Comparison of ENCODE assay signal across 25 mouse cellular contexts in genomic region chr5:134686541-134686940, GRCm38 (mm10). TPM values are rescaled to one million over a fixed set of nuclear protein-coding genes. Genes with fewer than 3 reads are reported as not detected.
DNase-seq lines count a peak whose midpoint lies in the region; ATAC-seq lines count a peak whose summit lies in the region.
"Had no signal": no experiment of that assay in that cellular context is flagged by ENCODE, and none has a peak within 500 bp of the region (broad histone marks: within the 10 kb centered on the region; RNA-seq: fewer than 3 reads in every experiment).

No protein-coding gene starts in this region.

- intact Hi-C loops in heart, postnatal 36 days (cut with DNase I): loop anchor here (5.0 kb wide), 1 partner anchor 44 kb away; no protein-coding TSS in a partner anchor

- peak overlapping the region; percentile 94; the same call in 1 of the 2 replicates for H3K9ac ChIP-seq in midbrain, embryonic 12.5 days (replicated peaks)
- H3K9ac ChIP-seq in midbrain, embryonic 11.5 days (ENCODE audit: low read length): no peak overlapping the region
- H3K9ac ChIP-seq in midbrain, embryonic 15.5 days: 0 out of 2 replicates have a peak overlapping the region, but pooled peaks have one; percentile 80
- no peak overlapping the region for H3K9ac ChIP-seq in midbrain, embryonic 16.5 days (ENCODE audit: low read depth, low read length)

- ATAC-seq in midbrain, embryonic 12.5 days (ENCODE audit: low FRiP score, low read depth): no peak
- no peak for ATAC-seq in midbrain, embryonic 11.5 days (ENCODE audit: low FRiP score)
- ATAC-seq in midbrain, embryonic 15.5 days (replicated peaks): no peak
- no peak for ATAC-seq in midbrain, embryonic 16.5 days
- ATAC-seq: CD4-positive, CD25-positive, alpha-beta regulatory T cell, adult 4 months; forebrain, embryonic 15.5 days; hindbrain, postnatal 0 days; inflammation-experienced regulatory T-cells, adult 6 months; intestine, embryonic 16.5 days had no signal

- H3K27me3 ChIP-seq in midbrain, embryonic 12.5 days: no peaks in the 10 kb centered on the region
- H3K27me3 ChIP-seq in midbrain, embryonic 11.5 days (ENCODE audit: control insufficient read depth, insufficient read depth, low read length): no peaks in the 10 kb centered on the region
- no peaks in the 10 kb centered on the region for H3K27me3 ChIP-seq in midbrain, embryonic 15.5 days (replicated peaks)
- H3K27me3 ChIP-seq in midbrain, embryonic 16.5 days (ENCODE audit: control insufficient read depth, insufficient read depth, low read depth, low read length): no peaks in the 10 kb centered on the region
- H3K27me3 ChIP-seq: embryonic facial prominence, embryonic 13.5 days; forebrain, embryonic 15.5 days had no signal

- no peak overlapping the region for H3K4me3 ChIP-seq in midbrain, embryonic 12.5 days
- H3K4me3 ChIP-seq in midbrain, embryonic 11.5 days (ENCODE audit: low read depth, low read length): no peak overlapping the region
- no peak overlapping the region for H3K4me3 ChIP-seq in midbrain, embryonic 15.5 days
- no peak overlapping the region for H3K4me3 ChIP-seq in midbrain, embryonic 16.5 days (ENCODE audit: low read depth, low read length)
- H3K4me3 ChIP-seq: erythroblast, embryonic 14.5 days had no signal

- H3K9me3 ChIP-seq in midbrain, embryonic 12.5 days: no peaks in the 10 kb centered on the region
- H3K9me3 ChIP-seq in midbrain, embryonic 11.5 days (ENCODE audit: control insufficient read depth, low read length): no peaks in the 10 kb centered on the region
- no peaks in the 10 kb centered on the region for H3K9me3 ChIP-seq in midbrain, embryonic 15.5 days
- no peaks in the 10 kb centered on the region for H3K9me3 ChIP-seq in midbrain, embryonic 16.5 days (replicated peaks; ENCODE audit: control insufficient read depth, low read length, poor library complexity, severe bottlenecking)
- H3K9me3 ChIP-seq: embryonic facial prominence, embryonic 10.5 days; embryonic facial prominence, embryonic 13.5 days; forebrain, embryonic 15.5 days; hindbrain, embryonic 10.5 days had no signal

- 88% methylated on average over 6 of the region's 6 CpGs for WGBS in midbrain, embryonic 12.5 days
- 87% methylated on average over 6 of the region's 6 CpGs for WGBS in midbrain, embryonic 11.5 days
- WGBS in midbrain, embryonic 15.5 days: 91% methylated on average over 6 of the region's 6 CpGs
- 88% methylated on average over 6 of the region's 6 CpGs for WGBS in midbrain, embryonic 16.5 days

- H3K27ac ChIP-seq in midbrain, embryonic 12.5 days (replicated peaks): no peak overlapping the region
- H3K27ac ChIP-seq in midbrain, embryonic 11.5 days (ENCODE audit: low read depth, low read length): no peak overlapping the region
- H3K27ac ChIP-seq in midbrain, embryonic 15.5 days: no peak overlapping the region
- no peak overlapping the region for H3K27ac ChIP-seq in midbrain, embryonic 16.5 days (ENCODE audit: low read length)
- H3K27ac ChIP-seq: embryonic facial prominence, embryonic 10.5 days; embryonic facial prominence, embryonic 13.5 days; forebrain, embryonic 15.5 days had no signal

- H3K4me1 ChIP-seq in midbrain, embryonic 12.5 days: peaks cover 21% of the 10 kb centered on the region
- peaks cover 9% of the 10 kb centered on the region for H3K4me1 ChIP-seq in midbrain, embryonic 11.5 days (ENCODE audit: control insufficient read depth, insufficient read depth, low read length)
- H3K4me1 ChIP-seq in midbrain, embryonic 15.5 days: peaks cover 20% of the 10 kb centered on the region
- peaks cover 15% of the 10 kb centered on the region for H3K4me1 ChIP-seq in midbrain, embryonic 16.5 days (ENCODE audit: control insufficient read depth, insufficient read depth, low read length)

- peak; percentile 89 for DNase-seq in heart, adult 11 months
- DNase-seq in heart, postnatal 36 days: no peak
- DNase-seq in midbrain, embryonic 11.5 days (ENCODE audit: low spot score, missing footprints): no peak
- DNase-seq in right cerebral cortex, postnatal 25 days: no peak
- DNase-seq: adrenal gland, adult 2 months; adrenal gland, postnatal 14 days; cerebellum, adult 11 months; cerebellum, adult 2 months; cerebellum, adult 9-11 months; cerebellum, postnatal 25 days; embryo, embryonic 11 days; gastrocnemius, postnatal 10 days; gastrocnemius, postnatal 36 days had no signal

- H3K36me3 ChIP-seq in midbrain, embryonic 12.5 days: peaks cover 34% of the 10 kb centered on the region
- no peaks in the 10 kb centered on the region for H3K36me3 ChIP-seq in midbrain, embryonic 11.5 days (ENCODE audit: control insufficient read depth, insufficient read depth, low read length)
- peaks cover 9% of the 10 kb centered on the region; the same call in 1 of the 2 replicates for H3K36me3 ChIP-seq in midbrain, embryonic 15.5 days (replicated peaks)
- peaks cover 14% of the 10 kb centered on the region for H3K36me3 ChIP-seq in midbrain, embryonic 16.5 days (ENCODE audit: control insufficient read depth, insufficient read depth, low read length)

- no peak overlapping the region for H3K4me2 ChIP-seq in midbrain, embryonic 12.5 days (replicated peaks)
- no peak overlapping the region for H3K4me2 ChIP-seq in midbrain, embryonic 11.5 days
- peak overlapping the region; percentile 74; the same call in 1 of the 2 replicates for H3K4me2 ChIP-seq in midbrain, embryonic 15.5 days
- no peak overlapping the region for H3K4me2 ChIP-seq in midbrain, embryonic 16.5 days (ENCODE audit: low read length)

RNA-seq across cellular contexts. Expression of gene Limk1, which starts 1.9 kb away (rescaled TPM):
- 1 to 10 TPM; 4.5 to 4.9 TPM for total RNA-seq in heart, postnatal 36 days (2021)
- polyA plus RNA-seq in midbrain, embryonic 12.5 days (2016; fragmentation: Nextera tagmentation; extraction: Ambion mirVana): 16.7 and 17.7 TPM in 2 replicates
- polyA plus RNA-seq in midbrain, embryonic 11.5 days (2014; fragmentation: Nextera tagmentation; extraction: Ambion mirVana): 8.4 and 9.1 TPM in 2 replicates
- 21.6 and 25.1 TPM in 2 replicates for polyA plus RNA-seq in midbrain, embryonic 15.5 days (2015; fragmentation: Nextera tagmentation; extraction: Ambion mirVana)
- 17.8 and 20.1 TPM in 2 replicates for polyA plus RNA-seq in midbrain, embryonic 16.5 days (2015; fragmentation: Nextera tagmentation; extraction: Ambion mirVana)

RNA-seq across cellular contexts. Expression of gene Eif4h, which starts 47.3 kb away (rescaled TPM):
- total RNA-seq in heart, postnatal 36 days (2021): 100 to 1,000 TPM; 143 to 145 TPM
- polyA plus RNA-seq in midbrain, embryonic 12.5 days (2016; fragmentation: Nextera tagmentation; extraction: Ambion mirVana): 441 and 455 TPM in 2 replicates
- 421 and 442 TPM in 2 replicates for polyA plus RNA-seq in midbrain, embryonic 11.5 days (2014; fragmentation: Nextera tagmentation; extraction: Ambion mirVana)
- 343 and 356 TPM in 2 replicates for polyA plus RNA-seq in midbrain, embryonic 15.5 days (2015; fragmentation: Nextera tagmentation; extraction: Ambion mirVana)
- polyA plus RNA-seq in midbrain, embryonic 16.5 days (2015; fragmentation: Nextera tagmentation; extraction: Ambion mirVana): 321 and 329 TPM in 2 replicates

Comparison
In these comparisons a context has a peak if more than half of its experiments do, and no peak if none do; other contexts are left out.
1. H3K9ac ChIP-seq: peak in midbrain, embryonic 12.5 days (single experiment) and midbrain, embryonic 15.5 days (single experiment); none in midbrain, embryonic 11.5 days (single experiment) and midbrain, embryonic 16.5 days (single experiment).